Mouse (Mus musculus) hindbrain, embryonic 14.5 days (tissue): Measurements from ENCODE around the gene Hist1h2bb. TPM values are rescaled to one million over a fixed set of nuclear protein-coding genes. Genes with fewer than 3 reads are reported as not detected.
A peak's percentile ranks its signal among the peaks of the same experiment; 100 is the strongest.

Source experiments
- ATAC-seq: fragments of 200-750 bp; cut with Nextera tagmentation; 2 replicates; pipeline ENCODE4 v1.8.0; 2017; ENCODE audit warnings: moderate number of reproducible peaks, mild to moderate bottlenecking, moderate TSS enrichment, moderate library complexity; ENCODE audit not compliant: low FRiP score
- DNase-seq: peaks from one replicate; pipeline ENCODE4 v3.0.0-alpha.2; 2015; ENCODE audit warnings: low spot score
- H3K27ac ChIP-seq: fragments of 300-500 bp; sonication (generic); 2 replicates; pipeline ENCODE4 v1.5.1; 2014; ENCODE audit warnings: mild to moderate bottlenecking, moderate library complexity
- H3K27me3 ChIP-seq: fragments of 300-500 bp; sonication (generic); 2 replicates; pipeline ENCODE4 v1.6.1; 2014; ENCODE audit warnings: mild to moderate bottlenecking, low read length, mixed read lengths; ENCODE audit not compliant: control insufficient read depth, insufficient read depth
- H3K36me3 ChIP-seq: fragments of 300-500 bp; sonication (generic); replicated peaks from 2 replicates; pipeline ENCODE4 v1.6.1; 2014; ENCODE audit not compliant: control insufficient read depth, insufficient read depth
- H3K4me1 ChIP-seq: fragments of 300-500 bp; sonication (generic); replicated peaks from 2 replicates; pipeline ENCODE4 v1.6.1; 2014; ENCODE audit warnings: antibody characterized with exemption, low read length, mixed read lengths; ENCODE audit not compliant: control insufficient read depth, insufficient read depth
- H3K4me2 ChIP-seq: fragments of 300-500 bp; sonication (generic); replicated peaks from 2 replicates; pipeline ENCODE4 v1.6.1; 2014; ENCODE audit warnings: mild to moderate bottlenecking, moderate library complexity
- H3K4me3 ChIP-seq: fragments of 300-500 bp; sonication (generic); replicated peaks from 2 replicates; pipeline ENCODE4 v1.5.1; 2014; ENCODE audit warnings: mild to moderate bottlenecking, low read length
- H3K9ac ChIP-seq: fragments of 300-500 bp; sonication (generic); 2 replicates; pipeline ENCODE4 v1.6.1; 2014
- H3K9me3 ChIP-seq: fragments of 300-500 bp; sonication (generic); 2 replicates; pipeline ENCODE4 v1.6.1; 2016; ENCODE audit warnings: low read length; ENCODE audit not compliant: control insufficient read depth
- WGBS: fragments of 180-500 bp; shearing (Covaris S2); extraction: QIAGEN DNeasy Blood & Tissue Kit; methylation state at CpG from one replicate; pipeline ENCODE4 v1.1.7; 2014; 5-methylcytosine and 5-hydroxymethylcytosine counted together
- polyA plus RNA-seq: library from polyadenylated mRNA; unstranded; fragments of >200 nt; fragmentation: Nextera tagmentation; extraction: Ambion mirVana; gene quantifications from 2 replicates; pipeline ENCODE4 v1.2.1, GENCODE M21; 2014

Gene Hist1h2bb
- polyA plus RNA-seq, 1 experiment from 2014 or later: 0.64 TPM

GRCm38 (mm10) chr13:23738041-23738440, 8.5 kb upstream of the Hist1h2bb start:
- Histone ChIP-seq H3K9me3 (no peaks in the 10 kb centered on the region), H3K4me2 (peak overlapping the region; percentile 97), H3K27me3 (no peaks in the 10 kb centered on the region), H3K27ac (peak overlapping the region; percentile 69), H3K36me3 (no peaks in the 10 kb centered on the region), H3K4me3 (peak overlapping the region; percentile 48), H3K4me1 (peaks cover 12% of the 10 kb centered on the region; the same call in 1 of the 2 replicates), H3K9ac (peak overlapping the region; percentile 63; the same call in 1 of the 2 replicates)
- DNase-seq: no peak
- no peak for ATAC-seq
- 20% methylated on average over 4 of the region's 4 CpGs for WGBS

- Histone ChIP-seq H3K27ac (peak within 1 kb of the TSS; percentile 80), H3K9ac (peak within 1 kb of the TSS; percentile 63), H3K27me3 (no peaks in the 10 kb centered on the region), H3K4me2 (peak within 1 kb of the TSS; percentile 97), H3K4me3 (peak within 1 kb of the TSS; percentile 48), H3K9me3 (no peaks in the 10 kb centered on the region), H3K36me3 (no peaks in the 10 kb centered on the region), H3K4me1 (peaks cover 12% of the 10 kb centered on the region; the same call in 1 of the 2 replicates)
- under 1% methylated on average over 28 of the region's 38 CpGs for WGBS
- peak; percentile 93 for ATAC-seq
- peak; percentile 88 for DNase-seq
Measured at GRCm38 (mm10) chr13:23738677-23739068, 7.9 kb upstream of the Hist1h2bb start, which contains the start of gene Hist1h1c. Hist1h1c (plus strand) TSS chr13:23738808.

- under 1% methylated on average over 39 of the region's 39 CpGs for WGBS
- ATAC-seq (peak; percentile 92), DNase-seq (peak; percentile 86)
- H3K27ac ChIP-seq: peak overlapping the region; percentile 80
- peak overlapping the region; percentile 97 for H3K4me2 ChIP-seq
- H3K9me3 ChIP-seq: no peaks in the 10 kb centered on the region
- H3K4me1 ChIP-seq: peaks cover 12% of the 10 kb centered on the region; the same call in 1 of the 2 replicates
- H3K36me3 ChIP-seq: no peaks in the 10 kb centered on the region
- peak overlapping the region; percentile 48 for H3K4me3 ChIP-seq
- H3K9ac ChIP-seq: peak overlapping the region; percentile 63
- no peaks in the 10 kb centered on the region for H3K27me3 ChIP-seq
Measured at GRCm38 (mm10) chr13:23739069-23739921, 7.2 kb upstream of the Hist1h2bb start.

- no peaks in the 10 kb centered on the region for H3K36me3 ChIP-seq
- 1% methylated on average over 14 of the region's 14 CpGs for WGBS
- DNase-seq (peak; percentile 64), ATAC-seq (peak; percentile 42)
- peak overlapping the region; percentile 97 for H3K4me2 ChIP-seq
- H3K27me3 ChIP-seq: no peaks in the 10 kb centered on the region
- no peaks in the 10 kb centered on the region for H3K9me3 ChIP-seq
- peaks cover 12% of the 10 kb centered on the region; the same call in 1 of the 2 replicates for H3K4me1 ChIP-seq
- H3K9ac ChIP-seq: peak overlapping the region; percentile 63
- peak overlapping the region; percentile 75 for H3K27ac ChIP-seq
- peak overlapping the region; percentile 48 for H3K4me3 ChIP-seq
Measured at GRCm38 (mm10) chr13:23739922-23740252, 6.6 kb upstream of the Hist1h2bb start.

GRCm38 (mm10) chr13:23740256-23740840, 6.2 kb upstream of the Hist1h2bb start:
- peak overlapping the region; percentile 48 for H3K4me3 ChIP-seq
- ATAC-seq (no peak), DNase-seq (no peak)
- H3K27me3 ChIP-seq: no peaks in the 10 kb centered on the region
- H3K36me3 ChIP-seq: no peaks in the 10 kb centered on the region
- H3K4me1 ChIP-seq: peaks cover 12% of the 10 kb centered on the region; the same call in 1 of the 2 replicates
- no peaks in the 10 kb centered on the region for H3K9me3 ChIP-seq
- H3K27ac ChIP-seq: peak overlapping the region; percentile 75
- 38% methylated on average over 13 of the region's 13 CpGs for WGBS
- H3K4me2 ChIP-seq: peak overlapping the region; percentile 97
- H3K9ac ChIP-seq: peak overlapping the region; percentile 63

GRCm38 (mm10) chr13:23740910-23741309, 5.6 kb upstream of the Hist1h2bb start:
- peak overlapping the region; percentile 97; the same call in 1 of the 2 replicates for H3K4me2 ChIP-seq
- H3K9me3 ChIP-seq: no peaks in the 10 kb centered on the region
- no peak for DNase-seq
- no peaks in the 10 kb centered on the region for H3K36me3 ChIP-seq
- no peak for ATAC-seq
- H3K27ac ChIP-seq: no peak overlapping the region
- H3K4me1 ChIP-seq: peaks cover 16% of the 10 kb centered on the region
- no peak overlapping the region for H3K9ac ChIP-seq
- H3K4me3 ChIP-seq: no peak overlapping the region
- 78% methylated on average over 5 of the region's 5 CpGs for WGBS
- no peaks in the 10 kb centered on the region for H3K27me3 ChIP-seq

- Histone ChIP-seq H3K4me3 (no peak overlapping the region), H3K36me3 (no peaks in the 10 kb centered on the region), H3K9me3 (no peaks in the 10 kb centered on the region), H3K4me2 (no peak overlapping the region), H3K9ac (no peak overlapping the region), H3K4me1 (peaks cover 17% of the 10 kb centered on the region), H3K27me3 (no peaks in the 10 kb centered on the region), H3K27ac (no peak overlapping the region)
- ATAC-seq: no peak
- no peak for DNase-seq
Measured at GRCm38 (mm10) chr13:23742007-23742406, 4.5 kb upstream of the Hist1h2bb start.

GRCm38 (mm10) chr13:23743215-23743614, 3.3 kb upstream of the Hist1h2bb start:
- Histone ChIP-seq H3K9me3 (no peaks in the 10 kb centered on the region), H3K4me2 (no peak overlapping the region), H3K36me3 (no peaks in the 10 kb centered on the region), H3K9ac (no peak overlapping the region), H3K27me3 (no peaks in the 10 kb centered on the region), H3K4me3 (no peak overlapping the region), H3K27ac (no peak overlapping the region), H3K4me1 (peaks cover 18% of the 10 kb centered on the region)
- WGBS: 85% methylated on average over 5 of the region's 5 CpGs
- DNase-seq: no peak
- ATAC-seq: no peak

GRCm38 (mm10) chr13:23743963-23744362, 2.6 kb upstream of the Hist1h2bb start:
- no peaks in the 10 kb centered on the region for H3K9me3 ChIP-seq
- 55% methylated on average over 4 of the region's 4 CpGs for WGBS
- no peak overlapping the region for H3K27ac ChIP-seq
- no peak for ATAC-seq
- H3K4me2 ChIP-seq: peak overlapping the region; percentile 84; the same call in 1 of the 2 replicates
- DNase-seq: no peak
- no peaks in the 10 kb centered on the region for H3K27me3 ChIP-seq
- no peak overlapping the region for H3K9ac ChIP-seq
- peaks cover 17% of the 10 kb centered on the region for H3K4me1 ChIP-seq
- no peaks in the 10 kb centered on the region for H3K36me3 ChIP-seq
- H3K4me3 ChIP-seq: no peak overlapping the region
